Mouse (Mus musculus): Measurements from ENCODE around the gene Ercc4. TPM values are rescaled to one million over a fixed set of nuclear protein-coding genes. Genes with fewer than 3 reads are reported as not detected.
A peak's percentile ranks its signal among the peaks of the same experiment; 100 is the strongest.
"Not testable (repeated sequence)": the region's sequence is repeated elsewhere in the genome, so short reads cannot be mapped to it uniquely, and the experiment has no call there.

Gene Ercc4
- polyA plus RNA-seq, 1 experiment from 2014 or later, result 12.9 TPM

- not testable (repeated sequence) for H3K4me3 ChIP-seq (ENCODE audit: low read depth, low read length); H3K27me3 ChIP-seq (replicated peaks; ENCODE audit: control insufficient read depth, insufficient read depth, low read length); H3K27ac ChIP-seq (ENCODE audit: low read depth, low read length); DNase-seq (ENCODE audit: low spot score); H3K9ac ChIP-seq (ENCODE audit: low read depth, low read length); H3K4me1 ChIP-seq (replicated peaks; ENCODE audit: control insufficient read depth, insufficient read depth, low read length); H3K4me2 ChIP-seq; H3K9me3 ChIP-seq (ENCODE audit: control insufficient read depth, low read length); ATAC-seq (replicated peaks; ENCODE audit: low FRiP score)
- WGBS, result 90% methylated on average over 3 of the region's 3 CpGs
- H3K36me3 ChIP-seq (ENCODE audit: control insufficient read depth, insufficient read depth, low read length), result peaks cover 16% of the 10 kb centered on the region
Observed at GRCm38 (mm10) chr16:13115466-13115865, 6.0 kb downstream of the Ercc4 start.

- no peak overlapping the region for H3K27ac ChIP-seq (ENCODE audit: low read depth, low read length)
- WGBS, result 69% methylated on average over 9 of the region's 9 CpGs
- H3K9me3 ChIP-seq (ENCODE audit: control insufficient read depth, low read length), result no peaks in the 10 kb centered on the region
- peaks cover 20% of the 10 kb centered on the region for H3K36me3 ChIP-seq (ENCODE audit: control insufficient read depth, insufficient read depth, low read length)
- DNase-seq (ENCODE audit: low spot score) (no peak), ATAC-seq (replicated peaks; ENCODE audit: low FRiP score) (peak; percentile 71; the same call in 1 of the 2 replicates)
- H3K27me3 ChIP-seq (replicated peaks; ENCODE audit: control insufficient read depth, insufficient read depth, low read length), result no peaks in the 10 kb centered on the region
- no peak overlapping the region for H3K9ac ChIP-seq (ENCODE audit: low read depth, low read length)
- H3K4me1 ChIP-seq (replicated peaks; ENCODE audit: control insufficient read depth, insufficient read depth, low read length), result no peaks in the 10 kb centered on the region
- no peak overlapping the region for H3K4me2 ChIP-seq
- H3K4me3 ChIP-seq (ENCODE audit: low read depth, low read length), result no peak overlapping the region
Observed at GRCm38 (mm10) chr16:13117299-13117966, 7.9 kb downstream of the Ercc4 start.

GRCm38 (mm10) chr16:13117967-13118430, 8.5 kb downstream of the Ercc4 start:
- no peak overlapping the region for H3K4me2 ChIP-seq
- H3K36me3 ChIP-seq (ENCODE audit: control insufficient read depth, insufficient read depth, low read length), result peaks cover 23% of the 10 kb centered on the region
- no peak overlapping the region for H3K4me3 ChIP-seq (ENCODE audit: low read depth, low read length)
- no peak overlapping the region for H3K9ac ChIP-seq (ENCODE audit: low read depth, low read length)
- no peak overlapping the region for H3K27ac ChIP-seq (ENCODE audit: low read depth, low read length)
- no peaks in the 10 kb centered on the region for H3K27me3 ChIP-seq (replicated peaks; ENCODE audit: control insufficient read depth, insufficient read depth, low read length)
- no peak for ATAC-seq (replicated peaks; ENCODE audit: low FRiP score)
- H3K4me1 ChIP-seq (replicated peaks; ENCODE audit: control insufficient read depth, insufficient read depth, low read length), result no peaks in the 10 kb centered on the region
- no peak for DNase-seq (ENCODE audit: low spot score)
- WGBS, result 89% methylated on average over 7 of the region's 7 CpGs
- no peaks in the 10 kb centered on the region for H3K9me3 ChIP-seq (ENCODE audit: control insufficient read depth, low read length)

GRCm38 (mm10) chr16:13118754-13119294, 9.3 kb downstream of the Ercc4 start:
- WGBS, result 91% methylated on average over 2 of the region's 2 CpGs
- no peaks in the 10 kb centered on the region for H3K4me1 ChIP-seq (replicated peaks; ENCODE audit: control insufficient read depth, insufficient read depth, low read length)
- H3K27me3 ChIP-seq (replicated peaks; ENCODE audit: control insufficient read depth, insufficient read depth, low read length), result no peaks in the 10 kb centered on the region
- H3K9me3 ChIP-seq (ENCODE audit: control insufficient read depth, low read length), result no peaks in the 10 kb centered on the region
- H3K27ac ChIP-seq (ENCODE audit: low read depth, low read length), result no peak overlapping the region
- no peak overlapping the region for H3K4me3 ChIP-seq (ENCODE audit: low read depth, low read length)
- H3K9ac ChIP-seq (ENCODE audit: low read depth, low read length), result no peak overlapping the region
- H3K4me2 ChIP-seq, result no peak overlapping the region
- ATAC-seq (replicated peaks; ENCODE audit: low FRiP score) (no peak), DNase-seq (ENCODE audit: low spot score) (no peak)
- peaks cover 16% of the 10 kb centered on the region for H3K36me3 ChIP-seq (ENCODE audit: control insufficient read depth, insufficient read depth, low read length)

- Histone ChIP-seq H3K36me3 (ENCODE audit: control insufficient read depth, insufficient read depth, low read length) (peaks cover 21% of the 10 kb centered on the region), H3K9ac (ENCODE audit: low read depth, low read length) (no peak overlapping the region), H3K27me3 (replicated peaks; ENCODE audit: control insufficient read depth, insufficient read depth, low read length) (no peaks in the 10 kb centered on the region), H3K4me2 (no peak overlapping the region), H3K9me3 (ENCODE audit: control insufficient read depth, low read length) (no peaks in the 10 kb centered on the region), H3K4me3 (ENCODE audit: low read depth, low read length) (no peak overlapping the region), H3K4me1 (replicated peaks; ENCODE audit: control insufficient read depth, insufficient read depth, low read length) (no peaks in the 10 kb centered on the region), H3K27ac (ENCODE audit: low read depth, low read length) (no peak overlapping the region)
- ATAC-seq (replicated peaks; ENCODE audit: low FRiP score) (no peak), DNase-seq (ENCODE audit: low spot score) (no peak)
- 85% methylated on average over 3 of the region's 3 CpGs for WGBS
Observed at GRCm38 (mm10) chr16:13119641-13120350, 10.3 kb downstream of the Ercc4 start.

GRCm38 (mm10) chr16:13125357-13125756, 15.9 kb downstream of the Ercc4 start:
- ATAC-seq (replicated peaks; ENCODE audit: low FRiP score), result no peak
- Histone ChIP-seq H3K9me3 (ENCODE audit: control insufficient read depth, low read length) (no peaks in the 10 kb centered on the region), H3K36me3 (ENCODE audit: control insufficient read depth, insufficient read depth, low read length) (peaks cover 39% of the 10 kb centered on the region), H3K4me2 (no peak overlapping the region), H3K27ac (ENCODE audit: low read depth, low read length) (no peak overlapping the region), H3K4me3 (ENCODE audit: low read depth, low read length) (no peak overlapping the region), H3K27me3 (replicated peaks; ENCODE audit: control insufficient read depth, insufficient read depth, low read length) (no peaks in the 10 kb centered on the region), H3K9ac (ENCODE audit: low read depth, low read length) (no peak overlapping the region), H3K4me1 (replicated peaks; ENCODE audit: control insufficient read depth, insufficient read depth, low read length) (no peaks in the 10 kb centered on the region)
- 93% methylated on average over 8 of the region's 8 CpGs for WGBS
- no peak for DNase-seq (ENCODE audit: low spot score)

- DNase-seq (ENCODE audit: low spot score) (no peak), ATAC-seq (replicated peaks; ENCODE audit: low FRiP score) (no peak)
- Histone ChIP-seq H3K4me1 (replicated peaks; ENCODE audit: control insufficient read depth, insufficient read depth, low read length) (no peaks in the 10 kb centered on the region), H3K4me2 (no peak overlapping the region), H3K9ac (ENCODE audit: low read depth, low read length) (no peak overlapping the region), H3K36me3 (ENCODE audit: control insufficient read depth, insufficient read depth, low read length) (peaks cover 44% of the 10 kb centered on the region), H3K4me3 (ENCODE audit: low read depth, low read length) (no peak overlapping the region), H3K9me3 (ENCODE audit: control insufficient read depth, low read length) (no peaks in the 10 kb centered on the region), H3K27ac (ENCODE audit: low read depth, low read length) (no peak overlapping the region), H3K27me3 (replicated peaks; ENCODE audit: control insufficient read depth, insufficient read depth, low read length) (no peaks in the 10 kb centered on the region)
- WGBS, result 93% methylated on average over 10 of the region's 10 CpGs
Observed at GRCm38 (mm10) chr16:13127566-13127965, 18.1 kb downstream of the Ercc4 start.

GRCm38 (mm10) chr16:13130412-13130811, 20.9 kb downstream of the Ercc4 start:
- H3K4me2 ChIP-seq, result no peak overlapping the region

More at GRCm38 (mm10) chr16:13130412-13130811, 20.9 kb downstream of the Ercc4 start:
- ATAC-seq (replicated peaks; ENCODE audit: low FRiP score), result no peak
- Histone ChIP-seq H3K27me3 (replicated peaks; ENCODE audit: control insufficient read depth, insufficient read depth, low read length) (no peaks in the 10 kb centered on the region), H3K9ac (ENCODE audit: low read depth, low read length) (no peak overlapping the region), H3K36me3 (ENCODE audit: control insufficient read depth, insufficient read depth, low read length) (peaks cover 33% of the 10 kb centered on the region), H3K27ac (ENCODE audit: low read depth, low read length) (no peak overlapping the region), H3K9me3 (ENCODE audit: control insufficient read depth, low read length) (no peaks in the 10 kb centered on the region), H3K4me1 (replicated peaks; ENCODE audit: control insufficient read depth, insufficient read depth, low read length) (no peaks in the 10 kb centered on the region), H3K4me3 (ENCODE audit: low read depth, low read length) (no peak overlapping the region)
- DNase-seq (ENCODE audit: low spot score), result no peak
- WGBS, result 56% methylated on average over 14 of the region's 14 CpGs

Data from liver, embryonic 11.5 days (tissue).